Mouse (Mus musculus): ENCODE data around the gene Pax3.

The Pax3 gene

GRCm38 (mm10) chr1:78198319-78198940 is 1.5 kb upstream of the Pax3 start:
- DNase-seq (ENCODE audit: low read depth, low spot score), result no peak

- DNase-seq (ENCODE audit: low read depth, low spot score), result no peak
Measured at GRCm38 (mm10) chr1:78197351-78198234, 659 bp upstream of the Pax3 start.

GRCm38 (mm10) chr1:78195771-78196712 is 892 bp downstream of the Pax3 start:
- no peak for DNase-seq (ENCODE audit: low read depth, low spot score)

GRCm38 (mm10) chr1:78195145-78195544 is 1.8 kb downstream of the Pax3 start:
- no peak for DNase-seq (ENCODE audit: low read depth, low spot score)

GRCm38 (mm10) chr1:78194381-78195047 is 2.4 kb downstream of the Pax3 start:
- no peak for DNase-seq (ENCODE audit: low read depth, low spot score)

- DNase-seq (ENCODE audit: low read depth, low spot score), result no peak
Measured at GRCm38 (mm10) chr1:78193465-78193991, 3.4 kb downstream of the Pax3 start.

- no peak for DNase-seq (ENCODE audit: low read depth, low spot score)
Measured at GRCm38 (mm10) chr1:78192746-78193464, 4.0 kb downstream of the Pax3 start.

- DNase-seq (ENCODE audit: low read depth, low spot score), result no peak
Measured at GRCm38 (mm10) chr1:78192217-78192735, 4.7 kb downstream of the Pax3 start.

- DNase-seq (ENCODE audit: low read depth, low spot score), result no peak
Measured at GRCm38 (mm10) chr1:78191761-78192160, 5.2 kb downstream of the Pax3 start.

- DNase-seq (ENCODE audit: low read depth, low spot score), result no peak
Measured at GRCm38 (mm10) chr1:78191331-78191730, 5.6 kb downstream of the Pax3 start.

GRCm38 (mm10) chr1:78190386-78191111 is 6.4 kb downstream of the Pax3 start:
- no peak for DNase-seq (ENCODE audit: low read depth, low spot score)

GRCm38 (mm10) chr1:78189501-78190345 is 7.2 kb downstream of the Pax3 start:
- DNase-seq (ENCODE audit: low read depth, low spot score), result no peak

GRCm38 (mm10) chr1:78189016-78189415 is 7.9 kb downstream of the Pax3 start:
- DNase-seq (ENCODE audit: low read depth, low spot score), result no peak

GRCm38 (mm10) chr1:78188299-78188698 is 8.6 kb downstream of the Pax3 start:
- no peak for DNase-seq (ENCODE audit: low read depth, low spot score)

- no peak for DNase-seq (ENCODE audit: low read depth, low spot score)
Measured at GRCm38 (mm10) chr1:78187788-78188173, 9.2 kb downstream of the Pax3 start.

GRCm38 (mm10) chr1:78187122-78187787 is 9.7 kb downstream of the Pax3 start:
- no peak for DNase-seq (ENCODE audit: low read depth, low spot score)

GRCm38 (mm10) chr1:78182954-78183353 is 14.0 kb downstream of the Pax3 start:
- DNase-seq (ENCODE audit: low read depth, low spot score), result no peak

GRCm38 (mm10) chr1:78181882-78182281 is 15.1 kb downstream of the Pax3 start:
- DNase-seq (ENCODE audit: low read depth, low spot score), result no peak
